Mouse (Mus musculus): ENCODE data around the gene Gm10134. TPM values are rescaled to one million over a fixed set of nuclear protein-coding genes. Genes with fewer than 3 reads are reported as not detected.
"Not testable (repeated sequence)": the region's sequence is repeated elsewhere in the genome, so short reads cannot be mapped to it uniquely, and the experiment has no call there.

Gm10134 gene
- polyA plus RNA-seq, 1 experiment from 2014 or later: not detected

DNA sequence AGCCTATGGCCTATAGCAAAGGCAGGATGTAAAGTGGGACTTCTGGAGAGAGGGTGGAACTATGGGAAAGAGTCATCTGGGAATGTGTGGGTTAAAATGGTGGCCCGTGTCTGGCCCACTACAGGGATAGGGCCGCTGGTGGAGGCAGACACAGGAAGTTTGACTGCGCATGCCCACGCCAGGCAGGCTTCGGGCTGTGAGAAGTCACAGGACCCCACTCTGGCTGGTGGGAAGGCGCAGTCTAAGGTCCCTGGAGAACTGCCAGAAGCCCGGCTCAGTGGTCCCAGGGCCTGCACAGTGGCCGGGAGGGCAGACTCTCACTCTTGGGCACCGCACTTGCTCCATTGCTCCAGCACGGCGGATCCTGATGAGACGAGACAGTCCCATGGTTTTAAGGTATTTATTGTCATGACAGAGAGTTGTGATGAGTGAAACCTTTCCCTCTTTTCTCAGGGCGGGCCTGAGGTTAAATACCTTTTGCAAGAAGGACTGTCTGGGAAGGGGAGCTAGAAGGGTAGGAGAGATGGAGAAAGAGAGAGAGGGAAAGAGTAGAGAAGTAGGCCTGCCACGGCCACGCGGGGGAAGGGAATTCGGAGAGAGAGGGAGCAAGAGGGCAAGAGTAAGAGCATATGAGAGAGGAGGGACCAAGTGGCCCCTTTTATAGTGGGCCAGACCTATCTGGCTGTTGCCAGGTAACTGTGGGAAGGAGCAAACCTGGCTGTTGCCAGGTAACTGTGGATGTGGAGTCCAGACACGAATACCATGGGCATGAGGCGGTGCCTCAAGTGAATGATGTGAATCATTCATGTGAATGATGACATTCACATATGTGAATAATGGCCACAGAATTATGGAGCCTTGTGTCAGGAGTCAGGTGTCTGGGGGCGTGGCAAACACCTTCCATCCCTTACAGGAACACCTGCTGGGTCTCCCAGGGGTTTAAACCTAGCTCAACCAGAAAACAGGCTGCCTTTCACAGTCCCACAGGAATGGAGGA, 26.4 kb upstream of the Gm10134 start:
- DNase-seq (ENCODE audit: low spot score): no peak
- WGBS: 82% methylated on average over 20 of the region's 20 CpGs
- Histone ChIP-seq H3K4me3 (no peak overlapping the region), H3K4me1 (no peaks in the 10 kb centered on the region), H3K27me3 (replicated peaks; ENCODE audit: low read depth, poor library complexity, severe bottlenecking) (no peaks in the 10 kb centered on the region), H3K9me3 (no peaks in the 10 kb centered on the region), H3K27ac (replicated peaks) (no peak overlapping the region), H3K36me3 (replicated peaks) (no peaks in the 10 kb centered on the region)

DNA sequence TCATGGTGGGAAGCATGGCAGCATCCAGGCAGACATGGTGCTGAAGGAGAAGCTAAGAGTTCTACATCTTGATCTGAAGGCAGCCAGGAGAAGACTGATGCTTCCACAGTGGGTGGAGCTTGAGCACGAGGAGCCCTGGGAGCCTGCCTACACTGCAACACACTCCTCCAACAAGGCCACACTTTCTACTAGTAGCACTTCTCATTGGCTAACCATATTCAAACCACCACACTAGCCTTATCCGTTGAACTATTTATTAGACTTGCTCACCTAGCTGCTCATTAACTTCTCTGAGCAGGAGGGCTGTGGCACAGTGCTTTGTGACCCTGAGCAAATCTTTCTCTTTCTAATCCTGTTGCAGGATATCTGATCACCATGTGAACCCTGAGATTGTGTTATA, 22.0 kb upstream of the Gm10134 start:
- H3K27me3 ChIP-seq (replicated peaks; ENCODE audit: low read depth, poor library complexity, severe bottlenecking): no peaks in the 10 kb centered on the region
- H3K4me3 ChIP-seq: no peak overlapping the region
- 67% methylated on average over 2 of the region's 2 CpGs for WGBS
- H3K27ac ChIP-seq (replicated peaks): no peak overlapping the region
- no peaks in the 10 kb centered on the region for H3K9me3 ChIP-seq
- no peaks in the 10 kb centered on the region for H3K36me3 ChIP-seq (replicated peaks)
- DNase-seq (ENCODE audit: low spot score): no peak
- no peaks in the 10 kb centered on the region for H3K4me1 ChIP-seq

DNA sequence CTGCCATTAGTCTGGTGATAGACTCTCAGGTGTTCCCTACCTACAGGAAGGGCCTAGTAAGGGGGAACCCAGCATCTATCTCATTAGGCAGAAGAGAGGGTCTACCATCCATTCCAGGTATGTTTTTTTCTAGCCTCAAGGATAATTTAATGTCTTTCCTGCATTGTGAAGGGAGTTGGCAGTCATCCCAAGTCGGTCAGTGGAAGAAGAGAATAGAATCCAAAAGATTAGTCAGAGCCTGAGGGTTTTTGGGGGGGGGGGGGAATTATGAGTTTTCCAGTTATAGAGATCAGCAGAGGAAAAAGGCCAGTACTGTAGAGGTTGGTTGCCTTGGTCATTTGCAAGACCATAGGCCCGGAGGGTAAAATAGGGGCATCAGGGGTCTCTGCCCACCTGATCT, 11.4 kb upstream of the Gm10134 start:
- Histone ChIP-seq H3K4me1 (peaks cover 10% of the 10 kb centered on the region), H3K4me3 (no peak overlapping the region), H3K9me3 (0 out of 2 replicates have a peak, but pooled peaks cover 3% of the 10 kb centered on the region), H3K27me3 (replicated peaks; ENCODE audit: low read depth, poor library complexity, severe bottlenecking) (no peaks in the 10 kb centered on the region), H3K27ac (replicated peaks) (no peak overlapping the region), H3K36me3 (replicated peaks) (no peaks in the 10 kb centered on the region)
- 89% methylated on average over 2 of the region's 2 CpGs for WGBS
- DNase-seq (ENCODE audit: low spot score): no peak

DNA sequence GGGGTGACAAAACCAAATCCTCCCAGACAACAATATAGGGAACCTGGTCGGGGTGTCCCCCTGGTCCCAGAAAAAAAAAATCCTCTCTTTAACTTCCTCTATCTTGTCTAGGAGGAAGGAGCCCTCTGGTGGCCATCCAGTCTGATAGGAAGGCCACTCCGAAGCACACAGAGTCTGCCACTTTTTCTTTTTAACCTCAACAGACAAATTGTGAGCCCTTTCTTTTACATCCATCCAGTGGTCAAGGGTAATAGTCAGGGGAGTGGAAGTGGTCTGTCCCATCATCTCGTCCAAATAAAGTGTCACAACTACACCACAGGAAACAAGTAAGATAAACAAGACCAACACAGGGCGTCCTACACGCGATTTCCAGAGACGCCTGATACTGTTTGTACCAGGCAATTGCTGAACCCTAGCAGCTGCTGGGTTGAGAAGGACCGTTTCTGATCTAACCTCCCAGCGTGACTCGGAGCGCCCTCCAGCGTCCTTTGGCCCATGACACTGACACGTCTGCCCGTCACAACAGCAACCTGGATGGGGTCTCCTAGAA, 10.6 kb upstream of the Gm10134 start:
- WGBS: 83% methylated on average over 14 of the region's 14 CpGs
- no peaks in the 10 kb centered on the region for H3K27me3 ChIP-seq (replicated peaks; ENCODE audit: low read depth, poor library complexity, severe bottlenecking)
- H3K9me3 ChIP-seq: 0 out of 2 replicates have a peak, but pooled peaks cover 3% of the 10 kb centered on the region
- no peak overlapping the region for H3K4me3 ChIP-seq
- no peak for DNase-seq (ENCODE audit: low spot score)
- no peaks in the 10 kb centered on the region for H3K36me3 ChIP-seq (replicated peaks)
- H3K27ac ChIP-seq (replicated peaks): no peak overlapping the region
- H3K4me1 ChIP-seq: peaks cover 10% of the 10 kb centered on the region

DNA sequence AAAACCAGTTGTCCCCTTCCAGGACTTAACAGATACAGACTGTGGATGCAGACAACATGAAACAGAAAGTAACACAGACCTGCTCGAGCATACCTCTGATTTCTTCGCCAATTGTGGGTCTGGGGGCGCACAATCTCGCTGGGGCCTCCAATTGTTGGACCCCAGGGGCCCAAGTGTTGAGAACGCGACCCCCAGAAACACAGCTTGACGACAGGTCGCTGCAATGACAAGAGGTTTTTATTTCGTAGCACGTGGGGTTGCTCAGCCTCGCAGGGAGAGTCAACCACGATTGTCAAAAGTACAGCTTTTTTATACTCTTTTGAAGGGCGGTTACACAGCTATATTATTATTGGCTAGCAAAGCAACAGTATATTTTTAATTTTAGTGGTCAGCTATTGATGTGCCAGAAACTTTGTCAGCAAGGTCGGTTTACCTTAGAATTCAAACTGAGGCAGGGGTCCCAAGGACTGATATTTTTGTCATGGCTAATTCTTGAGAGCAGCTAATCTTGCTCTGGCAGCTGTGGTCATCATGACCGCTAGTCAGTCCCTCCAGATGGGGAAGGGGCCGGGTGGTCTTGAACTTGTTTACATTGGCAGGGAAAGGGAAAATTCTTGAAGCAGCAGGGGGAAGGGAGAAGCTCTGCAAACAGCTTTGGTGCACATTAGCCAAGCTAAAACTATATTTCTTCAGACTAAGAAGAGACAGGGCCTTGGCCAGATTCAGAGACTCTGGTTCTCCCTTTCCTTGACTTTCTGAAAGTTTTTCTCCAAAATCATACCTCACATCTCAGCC, 9.9 kb upstream of the Gm10134 start:
- no peak overlapping the region for H3K4me3 ChIP-seq
- no peak overlapping the region for H3K27ac ChIP-seq (replicated peaks)
- H3K9me3 ChIP-seq: 0 out of 2 replicates have a peak, but pooled peaks cover 3% of the 10 kb centered on the region
- H3K36me3 ChIP-seq (replicated peaks): no peaks in the 10 kb centered on the region
- no peaks in the 10 kb centered on the region for H3K27me3 ChIP-seq (replicated peaks; ENCODE audit: low read depth, poor library complexity, severe bottlenecking)
- DNase-seq (ENCODE audit: low spot score): no peak
- H3K4me1 ChIP-seq: peaks cover 10% of the 10 kb centered on the region
- WGBS: 89% methylated on average over 16 of the region's 16 CpGs

DNA sequence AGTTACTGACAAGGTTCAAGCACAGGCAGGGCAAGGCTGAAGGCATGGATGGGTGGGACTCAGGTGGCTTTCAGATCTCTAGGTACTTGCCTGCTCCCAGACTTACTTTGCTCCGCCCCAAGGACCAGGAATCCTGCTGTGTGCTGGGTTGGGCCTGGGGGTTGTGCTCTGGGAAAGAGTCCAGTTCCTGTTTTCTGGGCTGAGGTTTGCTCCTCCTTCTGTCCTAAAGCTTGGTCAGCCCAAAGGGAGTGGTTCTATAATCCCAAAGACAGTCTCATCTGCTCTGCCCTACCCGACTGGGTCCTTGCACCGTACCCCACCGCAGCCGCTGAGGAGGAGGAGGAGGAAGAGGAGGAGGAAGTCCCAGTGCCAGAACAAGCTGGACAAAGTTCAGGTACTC, 9.2 kb upstream of the Gm10134 start, which contains the start of gene Gbgt1:
Gbgt1 (plus strand) TSS at position 221 of the 400 bp plus-strand sequence.
- H3K27ac ChIP-seq (replicated peaks): no peak within 1 kb of the TSS
- peaks cover 10% of the 10 kb centered on the region for H3K4me1 ChIP-seq
- no peaks in the 10 kb centered on the region for H3K36me3 ChIP-seq (replicated peaks)
- H3K4me3 ChIP-seq: no peak within 1 kb of the TSS
- 85% methylated on average over 5 of the region's 5 CpGs for WGBS
- H3K27me3 ChIP-seq (replicated peaks; ENCODE audit: low read depth, poor library complexity, severe bottlenecking): no peaks in the 10 kb centered on the region
- 0 out of 2 replicates have a peak, but pooled peaks cover 3% of the 10 kb centered on the region for H3K9me3 ChIP-seq
- no peak for DNase-seq (ENCODE audit: low spot score)

DNA sequence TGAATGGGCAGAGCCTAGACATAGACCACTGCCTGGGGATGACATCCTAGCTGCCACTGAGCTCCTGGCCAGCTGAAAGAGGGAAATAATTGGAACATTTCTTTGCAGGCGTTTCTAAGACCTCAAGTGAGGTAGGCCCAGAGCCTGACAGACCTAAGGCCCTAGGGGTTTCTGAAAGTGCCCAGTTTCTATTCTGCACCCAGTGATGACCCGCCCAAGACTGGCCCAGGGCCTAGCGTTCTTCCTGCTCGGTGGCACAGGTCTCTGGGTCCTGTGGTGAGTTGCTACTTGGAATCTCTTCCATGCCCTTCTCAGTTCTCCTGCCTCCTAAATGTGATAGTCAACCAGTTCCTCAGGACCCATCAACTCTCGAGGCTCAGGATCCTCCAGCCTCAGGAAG, 8.3 kb upstream of the Gm10134 start:
- Histone ChIP-seq H3K4me3 (no peak overlapping the region), H3K9me3 (0 out of 2 replicates have a peak, but pooled peaks cover 3% of the 10 kb centered on the region), H3K27ac (replicated peaks) (no peak overlapping the region), H3K27me3 (replicated peaks; ENCODE audit: low read depth, poor library complexity, severe bottlenecking) (no peaks in the 10 kb centered on the region), H3K4me1 (peaks cover 10% of the 10 kb centered on the region), H3K36me3 (replicated peaks) (no peaks in the 10 kb centered on the region)
- WGBS: 82% methylated on average over 5 of the region's 5 CpGs
- no peak for DNase-seq (ENCODE audit: low spot score)

DNA sequence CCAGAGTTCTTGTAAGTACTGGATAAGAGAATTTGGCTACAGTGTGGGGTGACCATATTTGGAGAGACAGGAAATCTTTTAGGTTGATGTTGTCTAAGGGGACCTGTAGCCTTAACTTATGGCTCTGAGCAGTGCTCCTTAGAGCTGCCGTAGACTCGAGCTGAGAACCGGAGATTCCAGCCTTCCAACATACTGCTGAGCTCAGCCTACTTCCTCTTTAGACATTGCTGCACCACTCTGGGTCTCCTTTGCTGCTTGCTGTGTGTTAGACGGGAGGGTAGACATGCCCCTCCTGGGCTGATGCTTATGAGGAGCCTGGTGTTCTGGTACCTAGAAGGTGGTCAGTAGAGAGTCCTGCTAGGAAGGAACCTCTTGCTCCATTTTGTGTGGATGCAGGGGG, 7.5 kb upstream of the Gm10134 start:
- Histone ChIP-seq H3K36me3 (replicated peaks) (no peaks in the 10 kb centered on the region), H3K9me3 (0 out of 2 replicates have a peak, but pooled peaks cover 3% of the 10 kb centered on the region), H3K27me3 (replicated peaks; ENCODE audit: low read depth, poor library complexity, severe bottlenecking) (no peaks in the 10 kb centered on the region), H3K27ac (replicated peaks) (no peak overlapping the region), H3K4me1 (peaks cover 10% of the 10 kb centered on the region), H3K4me3 (no peak overlapping the region)
- 85% methylated on average over 4 of the region's 4 CpGs for WGBS
- no peak for DNase-seq (ENCODE audit: low spot score)

DNA sequence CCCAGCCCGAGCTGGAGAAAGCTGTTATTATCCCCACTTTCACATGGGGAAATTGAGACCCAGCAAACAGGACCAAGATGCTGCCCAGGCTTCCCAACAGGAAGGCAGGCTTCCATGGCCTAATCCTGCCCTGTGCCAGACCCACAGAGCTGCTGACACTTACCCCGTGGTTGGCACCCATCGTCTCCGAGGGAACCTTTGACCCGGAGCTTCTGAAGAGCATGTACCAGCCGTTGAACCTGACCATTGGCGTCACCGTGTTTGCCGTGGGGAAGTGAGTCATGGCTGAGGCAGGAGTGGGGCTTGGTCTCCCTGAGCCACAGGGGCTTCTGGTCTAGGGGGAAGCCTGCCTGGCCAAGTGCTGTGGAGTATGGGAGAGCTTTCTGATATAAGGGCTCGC, 2.9 kb upstream of the Gm10134 start:
- WGBS: 89% methylated on average over 10 of the region's 10 CpGs
- no peaks in the 10 kb centered on the region for H3K9me3 ChIP-seq
- no peaks in the 10 kb centered on the region for H3K36me3 ChIP-seq (replicated peaks)
- H3K4me3 ChIP-seq: no peak overlapping the region
- H3K4me1 ChIP-seq: no peaks in the 10 kb centered on the region
- no peak overlapping the region for H3K27ac ChIP-seq (replicated peaks)
- no peak for DNase-seq (ENCODE audit: low spot score)
- no peaks in the 10 kb centered on the region for H3K27me3 ChIP-seq (replicated peaks; ENCODE audit: low read depth, poor library complexity, severe bottlenecking)

DNA sequence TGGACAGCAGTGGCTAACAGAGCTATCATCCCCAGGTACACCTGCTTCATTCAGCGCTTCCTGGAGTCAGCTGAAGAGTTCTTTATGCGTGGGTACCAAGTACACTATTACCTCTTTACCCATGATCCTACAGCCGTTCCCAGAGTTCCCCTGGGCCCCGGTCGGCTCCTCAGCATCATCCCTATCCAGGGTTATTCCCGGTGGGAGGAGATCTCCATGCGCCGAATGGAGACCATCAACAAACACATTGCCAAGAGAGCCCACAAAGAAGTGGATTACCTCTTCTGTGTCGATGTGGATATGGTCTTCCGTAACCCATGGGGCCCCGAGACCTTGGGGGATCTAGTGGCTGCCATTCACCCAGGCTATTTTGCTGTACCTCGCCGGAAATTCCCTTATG, 1.2 kb upstream of the Gm10134 start:
- Histone ChIP-seq H3K36me3 (replicated peaks) (no peaks in the 10 kb centered on the region), H3K9me3 (no peaks in the 10 kb centered on the region), H3K4me3 (no peak overlapping the region), H3K27me3 (replicated peaks; ENCODE audit: low read depth, poor library complexity, severe bottlenecking) (no peaks in the 10 kb centered on the region), H3K27ac (replicated peaks) (no peak overlapping the region), H3K4me1 (no peaks in the 10 kb centered on the region)
- no peak for DNase-seq (ENCODE audit: low spot score)
- WGBS: 90% methylated on average over 13 of the region's 13 CpGs

DNA sequence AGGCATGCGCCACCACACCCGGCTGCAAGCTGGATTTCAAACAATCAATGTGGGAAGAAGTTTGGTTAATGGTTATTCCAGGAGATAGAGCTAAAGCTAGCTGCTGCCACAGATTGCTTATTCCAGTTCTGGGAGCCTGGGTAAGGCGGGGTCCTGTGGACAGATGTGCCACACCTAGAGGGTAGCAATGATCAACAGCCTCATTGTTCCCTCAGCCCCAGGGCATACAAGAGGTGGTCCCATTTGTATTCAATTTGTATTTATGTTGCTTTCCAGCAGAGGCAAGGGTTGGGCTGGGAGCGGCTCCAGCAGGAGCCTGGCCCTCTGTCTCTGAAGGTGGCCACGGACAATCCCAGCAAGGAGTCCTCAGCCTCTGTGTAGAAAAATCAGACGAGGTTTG, 396 bp downstream of the Gm10134 start:
- no peak for DNase-seq (ENCODE audit: low spot score)
- H3K27ac ChIP-seq (replicated peaks): no peak overlapping the region
- H3K27me3 ChIP-seq (replicated peaks; ENCODE audit: low read depth, poor library complexity, severe bottlenecking): 0 out of 2 replicates have a peak, but pooled peaks cover 6% of the 10 kb centered on the region
- H3K36me3 ChIP-seq (replicated peaks): no peaks in the 10 kb centered on the region
- no peak overlapping the region for H3K4me3 ChIP-seq
- H3K9me3 ChIP-seq: no peaks in the 10 kb centered on the region
- H3K4me1 ChIP-seq: no peaks in the 10 kb centered on the region
- 78% methylated on average over 6 of the region's 6 CpGs for WGBS

DNA sequence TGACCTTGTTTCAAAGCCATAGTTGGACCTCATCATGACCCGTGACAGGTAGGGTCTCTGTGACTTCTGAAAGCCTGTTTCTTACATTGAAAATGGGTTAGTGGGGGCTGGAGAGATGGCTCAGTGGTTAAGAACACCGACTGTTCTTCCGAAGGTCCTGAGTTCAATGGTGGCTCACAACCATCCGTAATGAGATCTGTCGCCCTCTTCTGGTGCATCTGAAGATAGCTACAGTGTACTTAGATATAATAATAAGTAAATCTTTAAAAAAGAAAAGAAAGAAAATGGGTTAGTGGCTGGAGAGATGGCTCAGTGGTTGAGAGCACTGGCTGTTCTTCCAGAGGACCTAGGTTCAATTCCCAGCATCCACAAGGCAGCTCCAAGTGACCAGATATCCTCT, 5.7 kb downstream of the Gm10134 start:
- DNase-seq (ENCODE audit: low spot score); H3K4me3 ChIP-seq; H3K9me3 ChIP-seq; H3K27ac ChIP-seq (replicated peaks); H3K36me3 ChIP-seq (replicated peaks): not testable (repeated sequence)
- WGBS: 55% methylated on average over 5 of the region's 5 CpGs
- Histone ChIP-seq H3K4me1 (peaks cover 32% of the 10 kb centered on the region), H3K27me3 (replicated peaks; ENCODE audit: low read depth, poor library complexity, severe bottlenecking) (peaks cover 16% of the 10 kb centered on the region; the same call in 1 of the 2 replicates)

Measured in embryonic facial prominence, embryonic 10.5 days (tissue).